Comparison of ENCODE assay signal across 9 mouse cellular contexts in the genomic region with DNA sequence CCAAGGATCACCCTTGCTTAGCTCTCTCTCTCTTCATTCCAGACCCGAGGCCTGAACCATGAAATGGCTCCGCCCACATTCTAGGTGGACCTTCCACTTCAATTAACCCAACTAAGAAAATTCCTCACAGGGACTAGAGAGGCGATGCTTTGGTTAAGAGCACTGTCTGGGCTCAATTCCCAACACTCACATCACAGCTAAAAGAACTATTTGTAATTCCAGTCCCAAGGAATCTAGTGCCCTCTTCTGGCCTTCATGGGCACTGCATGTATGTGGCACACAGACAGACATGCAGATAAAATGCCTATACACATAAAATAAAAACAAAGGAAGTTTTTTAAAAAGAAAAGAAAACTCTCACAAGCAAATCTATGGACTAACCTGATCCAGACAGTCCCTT. TPM values are rescaled to one million over a fixed set of nuclear protein-coding genes. Genes with fewer than 3 reads are reported as not detected.
DNase-seq lines count a peak whose midpoint lies in the region; ATAC-seq and TF ChIP-seq lines count a peak whose summit lies in the region.
"Had no signal": no experiment of that assay in that cellular context is flagged by ENCODE, and none has a peak within 500 bp of the region (broad histone marks: within the 10 kb centered on the region; RNA-seq: fewer than 3 reads in every experiment).

No protein-coding gene starts in this region.

- no peaks in the 10 kb centered on the region for H3K27me3 ChIP-seq in intestine, postnatal 0 days (replicated peaks; ENCODE audit: control insufficient read depth, insufficient read depth, low read length)
- no peaks in the 10 kb centered on the region for H3K27me3 ChIP-seq in intestine, embryonic 16.5 days (replicated peaks; ENCODE audit: control insufficient read depth, insufficient read depth, low read length)

- H3K4me1 ChIP-seq in intestine, postnatal 0 days (replicated peaks; ENCODE audit: control insufficient read depth, insufficient read depth, low read length): no peaks in the 10 kb centered on the region
- no peaks in the 10 kb centered on the region for H3K4me1 ChIP-seq in intestine, embryonic 16.5 days (ENCODE audit: control insufficient read depth, insufficient read depth, low read length)
- no peaks in the 10 kb centered on the region for H3K4me1 ChIP-seq in cortical plate, adult 2 months (ENCODE audit: control insufficient read depth, insufficient read depth, low read length)
- H3K4me1 ChIP-seq: megakaryocyte, embryonic 14.5 days had no signal

- 19% methylated on average over 3 of the region's 3 CpGs for WGBS in intestine, postnatal 0 days
- WGBS in intestine, embryonic 16.5 days: 24% methylated on average over 3 of the region's 3 CpGs

- TF ChIP-seq POLR2A in cortical plate, adult 2 months (IDR thresholded peaks at IDR 0.05; ENCODE audit: extremely low read depth, insufficient read depth, low read length): no peak

- no peaks in the 10 kb centered on the region for H3K9me3 ChIP-seq in intestine, postnatal 0 days (ENCODE audit: control insufficient read depth)
- no peaks in the 10 kb centered on the region for H3K9me3 ChIP-seq in intestine, embryonic 16.5 days (ENCODE audit: control insufficient read depth, low read length)
- H3K9me3 ChIP-seq: megakaryocyte, embryonic 14.5 days had no signal

- no peak overlapping the region for H3K27ac ChIP-seq in intestine, postnatal 0 days (ENCODE audit: low read depth, low read length)
- no peak overlapping the region for H3K27ac ChIP-seq in intestine, embryonic 16.5 days (ENCODE audit: low read length)
- H3K27ac ChIP-seq in cortical plate, adult 2 months (ENCODE audit: insufficient read depth, low read length): no peak overlapping the region

- no peaks in the 10 kb centered on the region for H3K36me3 ChIP-seq in intestine, postnatal 0 days (ENCODE audit: control insufficient read depth, insufficient read depth)
- H3K36me3 ChIP-seq in intestine, embryonic 16.5 days (ENCODE audit: control insufficient read depth, insufficient read depth, low read length): no peaks in the 10 kb centered on the region

- no peak overlapping the region for H3K4me2 ChIP-seq in intestine, postnatal 0 days (replicated peaks; ENCODE audit: low read depth)
- no peak overlapping the region for H3K4me2 ChIP-seq in intestine, embryonic 16.5 days (ENCODE audit: low read depth, low read length)

- TF ChIP-seq CTCF in intestine, postnatal 0 days (IDR thresholded peaks at IDR 0.05; ENCODE audit: low read depth): peak; percentile 87
- peak; percentile 89 for TF ChIP-seq CTCF in cortical plate, adult 2 months (IDR thresholded peaks at IDR 0.05; ENCODE audit: extremely low read depth, insufficient read depth, low read length)

- ATAC-seq in intestine, postnatal 0 days: no peak
- ATAC-seq in intestine, embryonic 16.5 days: no peak
- ATAC-seq in granulocyte monocyte progenitor cell, adult 5-6 weeks (replicated peaks; ENCODE audit: poor library complexity, severe bottlenecking): peak; percentile 59
- peak; percentile 79; the same call in 1 of the 2 replicates for ATAC-seq in megakaryocyte progenitor cell, adult 5-6 weeks (replicated peaks; ENCODE audit: poor library complexity)

- no peak overlapping the region for H3K4me3 ChIP-seq in intestine, postnatal 0 days (ENCODE audit: low read depth, low read length)
- H3K4me3 ChIP-seq in intestine, embryonic 16.5 days (ENCODE audit: low read length): no peak overlapping the region
- H3K4me3 ChIP-seq in cortical plate, adult 2 months (ENCODE audit: insufficient read depth, low read length): no peak overlapping the region
- H3K4me3 ChIP-seq: megakaryocyte, embryonic 14.5 days had no signal

- no peak overlapping the region for H3K9ac ChIP-seq in intestine, postnatal 0 days (ENCODE audit: low read depth, low read length)
- H3K9ac ChIP-seq in intestine, embryonic 16.5 days (ENCODE audit: low read depth, low read length): no peak overlapping the region

- DNase-seq in WW6 (ENCODE audit: low read depth, low spot score): peak; percentile 24
- peak; percentile 78 for DNase-seq in layer of hippocampus, adult 9-10 months (ENCODE audit: low spot score)
- peak; percentile 8 to 50 for DNase-seq in thymus, postnatal 10 days (ENCODE audit: low spot score in 2 of 2)

RNA-seq across cellular contexts. Expression of gene Adgra1, which starts 27.4 kb away (rescaled TPM):
- polyA plus RNA-seq in intestine, postnatal 0 days (2015; fragmentation: Nextera tagmentation; extraction: Ambion mirVana): 0.08 and 0.51 TPM in 2 replicates
- 0.39 and 1.0 TPM in 2 replicates for polyA plus RNA-seq in intestine, embryonic 16.5 days (2015; fragmentation: Nextera tagmentation; extraction: Ambion mirVana)
- polyA plus RNA-seq in cortical plate, adult 2 months (2012; rRNA removed): 37.5 and 41.6 TPM in 2 replicates
- not detected in 2 replicates for total RNA-seq in granulocyte monocyte progenitor cell, adult 5-6 weeks (2014; fragmentation: Nextera tagmentation)
- total RNA-seq in granulocyte monocyte progenitor cell, adult 5-6 weeks (2017): not detected in 2 replicates
- not detected in 2 replicates for total RNA-seq in megakaryocyte progenitor cell, adult 5-6 weeks (2015)
- not detected in 2 replicates for total RNA-seq in megakaryocyte progenitor cell, adult 5-6 weeks (2017)

RNA-seq across cellular contexts. Expression of gene Kndc1, which starts 33.1 kb away (rescaled TPM):
- polyA plus RNA-seq in intestine, postnatal 0 days (2015; fragmentation: Nextera tagmentation; extraction: Ambion mirVana): 0.08 and 0.23 TPM in 2 replicates
- 0.09 and 0.13 TPM in 2 replicates for polyA plus RNA-seq in intestine, embryonic 16.5 days (2015; fragmentation: Nextera tagmentation; extraction: Ambion mirVana)
- 54.8 and 56.1 TPM in 2 replicates for polyA plus RNA-seq in cortical plate, adult 2 months (2012; rRNA removed)
- not detected in 2 replicates for total RNA-seq in granulocyte monocyte progenitor cell, adult 5-6 weeks (2014; fragmentation: Nextera tagmentation)
- total RNA-seq in granulocyte monocyte progenitor cell, adult 5-6 weeks (2017): not detected in 2 replicates
- not detected in 2 replicates for total RNA-seq in megakaryocyte progenitor cell, adult 5-6 weeks (2015)
- total RNA-seq in megakaryocyte progenitor cell, adult 5-6 weeks (2017): not detected in 2 replicates

Comparison
In these comparisons a context has a peak if more than half of its experiments do, and no peak if none do; other contexts are left out.
1. ATAC-seq: peak in granulocyte monocyte progenitor cell, adult 5-6 weeks (single experiment) and megakaryocyte progenitor cell, adult 5-6 weeks (single experiment); none in intestine, postnatal 0 days (single experiment) and intestine, embryonic 16.5 days (single experiment).
2. DNase-seq: peak in every context shown above with its lines; median percentile 78 in layer of hippocampus, adult 9-10 months; 29 in thymus, postnatal 10 days; 24 in WW6.
3. RNA of gene Adgra1, which starts 27.4 kb away (polyA plus RNA-seq): 37.5 to 41.6 TPM in cortical plate, adult 2 months; 0.39 to 1.0 TPM in intestine, embryonic 16.5 days and 0.08 to 0.51 TPM in intestine, postnatal 0 days; every median in the first group is over 10 times any median in the second.
4. RNA of gene Kndc1, which starts 33.1 kb away (polyA plus RNA-seq): 54.8 to 56.1 TPM in cortical plate, adult 2 months; 0.08 to 0.23 TPM in intestine, postnatal 0 days and 0.09 to 0.13 TPM in intestine, embryonic 16.5 days; every median in the first group is over 10 times any median in the second.